Mouse (Mus musculus) limb, embryonic 14.5 days (tissue): ENCODE results near the gene Cd59b. TPM values are rescaled to one million over a fixed set of nuclear protein-coding genes. Genes with fewer than 3 reads are reported as not detected.

Experiments used
- ATAC-seq: fragments of 200-750 bp; cut with Nextera tagmentation; 2 replicates; pipeline ENCODE4 v1.8.0; 2017; ENCODE audit warnings: low read depth, moderate number of reproducible peaks, moderate TSS enrichment; ENCODE audit not compliant: low FRiP score
- DNase-seq: peaks from one replicate; pipeline ENCODE4 v3.0.0-alpha.2; 2015; ENCODE audit warnings: low spot score
- H3K27ac ChIP-seq: fragments of 300-500 bp; sonication (generic); replicated peaks from 2 replicates; pipeline ENCODE4 v1.5.1; 2014; ENCODE audit warnings: low read depth, mild to moderate bottlenecking, low read length, moderate library complexity, mixed read lengths
- H3K27me3 ChIP-seq: fragments of 300-500 bp; sonication (generic); 2 replicates; pipeline ENCODE4 v1.6.1; 2014; ENCODE audit warnings: low read length, mixed read lengths; ENCODE audit not compliant: control insufficient read depth, insufficient read depth
- H3K36me3 ChIP-seq: fragments of 300-500 bp; sonication (generic); 2 replicates; pipeline ENCODE4 v1.6.1; 2014; ENCODE audit warnings: mild to moderate bottlenecking, low read length, moderate library complexity, mixed read lengths; ENCODE audit not compliant: control insufficient read depth, insufficient read depth
- H3K4me1 ChIP-seq: fragments of 300-500 bp; sonication (generic); 2 replicates; pipeline ENCODE4 v1.6.1; 2014; ENCODE audit warnings: antibody characterized with exemption, low read length, mixed read lengths; ENCODE audit not compliant: control insufficient read depth, insufficient read depth
- H3K4me2 ChIP-seq: fragments of 300-500 bp; sonication (generic); replicated peaks from 2 replicates; pipeline ENCODE4 v1.6.1; 2014; ENCODE audit warnings: low read depth, mild to moderate bottlenecking, low read length, moderate library complexity; ENCODE audit not compliant: severe bottlenecking
- H3K4me3 ChIP-seq: fragments of 300-500 bp; sonication (generic); replicated peaks from 2 replicates; pipeline ENCODE4 v1.5.1; 2014; ENCODE audit warnings: low read length
- H3K9ac ChIP-seq: fragments of 300-500 bp; sonication (generic); 2 replicates; pipeline ENCODE4 v1.6.1; 2014; ENCODE audit warnings: mild to moderate bottlenecking, low read depth, low read length, moderate library complexity; ENCODE audit not compliant: severe bottlenecking
- H3K9me3 ChIP-seq: fragments of 300-500 bp; sonication (generic); 2 replicates; pipeline ENCODE4 v1.6.1; 2016; ENCODE audit warnings: low read length; ENCODE audit not compliant: control insufficient read depth
- POLR2A ChIP-seq: fragments of 200-500 bp; IDR thresholded peaks from 2 replicates; pipeline ENCODE4 v1.8.0; 2012; ENCODE audit warnings: inconsistent platforms, mild to moderate bottlenecking, moderate library complexity, borderline replicate concordance; ENCODE audit not compliant: insufficient read depth, insufficient read length; ENCODE audit errors: extremely low read depth
- WGBS: fragments of 180-500 bp; shearing (Covaris S2); extraction: QIAGEN DNeasy Blood & Tissue Kit; methylation state at CpG from one replicate; pipeline ENCODE4 v1.1.7; 2014; 5-methylcytosine and 5-hydroxymethylcytosine counted together
- polyA plus RNA-seq, 2 experiments: library from polyadenylated mRNA; depleted of rRNA in 1 of 2; stranded (reverse) in 1 of 2; unstranded in 1 of 2; fragments of >200 nt; fragmentation: Nextera tagmentation in 1 of 2; extraction: Ambion mirVana in 1 of 2; gene quantifications; 2 replicates each; pipeline versions ENCODE4 v1.2.1 to v1.2.3; 2012 to 2014

Cd59b gene
- polyA plus RNA-seq, 2 experiments, result 6.5 to 6.8 TPM

GRCm38 (mm10) chr2:104130969-104131368 lies 61.3 kb downstream of the Cd59b start:
- Histone ChIP-seq H3K4me3 (no peak overlapping the region), H3K9me3 (no peaks in the 10 kb centered on the region), H3K36me3 (no peaks in the 10 kb centered on the region), H3K27me3 (no peaks in the 10 kb centered on the region), H3K27ac (no peak overlapping the region), H3K4me2 (no peak overlapping the region), H3K9ac (no peak overlapping the region), H3K4me1 (no peaks in the 10 kb centered on the region)
- DNase-seq, result no peak
- TF ChIP-seq POLR2A, result no peak
- ATAC-seq, result no peak
- 58% methylated on average over 3 of the region's 3 CpGs for WGBS

- H3K4me1 ChIP-seq, result no peaks in the 10 kb centered on the region
- H3K36me3 ChIP-seq, result no peaks in the 10 kb centered on the region
- no peak overlapping the region for H3K9ac ChIP-seq
- ATAC-seq, result no peak
- no peaks in the 10 kb centered on the region for H3K9me3 ChIP-seq
- H3K4me3 ChIP-seq, result no peak overlapping the region
- no peak for TF ChIP-seq POLR2A
- WGBS, result 72% methylated on average over 7 of the region's 7 CpGs
- no peak overlapping the region for H3K27ac ChIP-seq
- no peak for DNase-seq
- H3K4me2 ChIP-seq, result no peak overlapping the region
- no peaks in the 10 kb centered on the region for H3K27me3 ChIP-seq
Observed at GRCm38 (mm10) chr2:104132266-104132859, 62.7 kb downstream of the Cd59b start.

GRCm38 (mm10) chr2:104133042-104133810 lies 63.6 kb downstream of the Cd59b start:
- H3K27me3 ChIP-seq, result no peaks in the 10 kb centered on the region
- H3K9ac ChIP-seq, result no peak overlapping the region; the same call in 1 of the 2 replicates
- no peak overlapping the region for H3K4me3 ChIP-seq
- no peak for DNase-seq
- no peak overlapping the region for H3K27ac ChIP-seq
- H3K9me3 ChIP-seq, result no peaks in the 10 kb centered on the region
- 29% methylated on average over 11 of the region's 12 CpGs for WGBS
- no peaks in the 10 kb centered on the region for H3K36me3 ChIP-seq
- TF ChIP-seq POLR2A, result no peak
- ATAC-seq, result no peak
- no peaks in the 10 kb centered on the region for H3K4me1 ChIP-seq
- H3K4me2 ChIP-seq, result no peak overlapping the region

- no peaks in the 10 kb centered on the region for H3K36me3 ChIP-seq
- WGBS, result 46% methylated on average over 8 of the region's 8 CpGs
- DNase-seq, result peak; percentile 81
- no peak overlapping the region for H3K4me3 ChIP-seq
- H3K9ac ChIP-seq, result no peak overlapping the region
- H3K27me3 ChIP-seq, result no peaks in the 10 kb centered on the region
- no peaks in the 10 kb centered on the region for H3K9me3 ChIP-seq
- H3K4me1 ChIP-seq, result no peaks in the 10 kb centered on the region
- no peak overlapping the region for H3K27ac ChIP-seq
- TF ChIP-seq POLR2A, result no peak
- H3K4me2 ChIP-seq, result no peak overlapping the region
- ATAC-seq, result no peak
Observed at GRCm38 (mm10) chr2:104134150-104135056, 64.8 kb downstream of the Cd59b start.

- H3K4me3 ChIP-seq, result no peak overlapping the region
- H3K4me2 ChIP-seq, result no peak overlapping the region
- no peak for TF ChIP-seq POLR2A
- no peak overlapping the region for H3K27ac ChIP-seq
- no peaks in the 10 kb centered on the region for H3K27me3 ChIP-seq
- no peak for DNase-seq
- H3K9ac ChIP-seq, result no peak overlapping the region
- no peaks in the 10 kb centered on the region for H3K4me1 ChIP-seq
- no peaks in the 10 kb centered on the region for H3K9me3 ChIP-seq
- ATAC-seq, result no peak
- 67% methylated on average over 2 of the region's 2 CpGs for WGBS
- no peaks in the 10 kb centered on the region for H3K36me3 ChIP-seq
Observed at GRCm38 (mm10) chr2:104135920-104136319, 66.3 kb downstream of the Cd59b start.

Other genes with a start within 250 kb of the Cd59b start
- gene Lmo2, start 111.9 kb upstream of the Cd59b start, polyA plus RNA-seq (2012; rRNA removed), result 17.8 and 18.1 TPM in 2 replicates
- 17.8 and 19.4 TPM in 2 replicates for gene Lmo2, start 111.9 kb upstream of the Cd59b start, polyA plus RNA-seq (2014; fragmentation: Nextera tagmentation; extraction: Ambion mirVana)
- 35.9 and 40.1 TPM in 2 replicates for gene Fbxo3, start 42.1 kb upstream of the Cd59b start, polyA plus RNA-seq (2012; rRNA removed)
- 47.6 and 52.0 TPM in 2 replicates for gene Fbxo3, start 42.1 kb upstream of the Cd59b start, polyA plus RNA-seq (2014; fragmentation: Nextera tagmentation; extraction: Ambion mirVana)
- not detected in 2 replicates for gene 4931422A03Rik, start 41.5 kb upstream of the Cd59b start, polyA plus RNA-seq (2012; rRNA removed)
- 2.3 and 3.1 TPM in 2 replicates for gene 4931422A03Rik, start 41.5 kb upstream of the Cd59b start, polyA plus RNA-seq (2014; fragmentation: Nextera tagmentation; extraction: Ambion mirVana)
- gene Gm10912, start 4.0 kb upstream of the Cd59b start, polyA plus RNA-seq (2012; rRNA removed), result 0.04 and 0.12 TPM in 2 replicates
- not detected in 2 replicates for gene Gm10912, start 4.0 kb upstream of the Cd59b start, polyA plus RNA-seq (2014; fragmentation: Nextera tagmentation; extraction: Ambion mirVana)
- gene Gm10799, start 1.3 kb upstream of the Cd59b start, polyA plus RNA-seq (2012; rRNA removed), result not detected in 2 replicates
- gene Gm10799, start 1.3 kb upstream of the Cd59b start, polyA plus RNA-seq (2014; fragmentation: Nextera tagmentation; extraction: Ambion mirVana), result not detected in 2 replicates
- 8.8 and 9.9 TPM in 2 replicates for gene Cd59a, start 26.0 kb downstream of the Cd59b start, polyA plus RNA-seq (2012; rRNA removed)
- 14.4 and 17.2 TPM in 2 replicates for gene Cd59a, start 26.0 kb downstream of the Cd59b start, polyA plus RNA-seq (2014; fragmentation: Nextera tagmentation; extraction: Ambion mirVana)
- gene A930018P22Rik, start 52.9 kb downstream of the Cd59b start, polyA plus RNA-seq (2012; rRNA removed), result 0.10 TPM in 1 of 2 replicates, not detected in the other
- gene A930018P22Rik, start 52.9 kb downstream of the Cd59b start, polyA plus RNA-seq (2014; fragmentation: Nextera tagmentation; extraction: Ambion mirVana), result 0.23 TPM in 1 of 2 replicates, not detected in the other